Mouse (Mus musculus) WW6 (cell line): ENCODE measurements around the gene Gm17482.

Experiments used
- DNase-seq: peaks from one replicate; pipeline ENCODE4 v3.0.0-alpha.2; 2013; ENCODE audit warnings: low read depth, low spot score

The Gm17482 gene

DNA sequence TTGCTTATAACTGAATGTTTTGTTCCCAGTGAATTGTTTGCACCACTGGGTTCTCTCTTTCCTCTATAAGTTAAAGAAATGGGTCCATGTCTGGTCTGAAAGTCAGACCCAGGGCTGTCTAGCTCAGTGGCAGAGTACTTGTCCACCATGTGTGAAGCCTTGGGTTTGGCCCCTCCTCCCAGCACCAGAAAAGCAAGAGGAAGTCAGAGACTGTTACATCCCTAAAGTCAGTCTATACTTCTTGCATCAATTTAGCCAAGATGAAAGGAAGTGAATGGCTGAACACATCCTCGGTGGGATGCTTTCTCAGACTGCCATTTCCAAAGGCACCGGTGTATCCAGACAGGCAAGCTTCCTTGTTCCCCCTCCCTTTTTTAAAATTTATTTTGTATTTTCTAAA is 63.9 kb downstream of the Gm17482 start:
- no peak for DNase-seq

DNA sequence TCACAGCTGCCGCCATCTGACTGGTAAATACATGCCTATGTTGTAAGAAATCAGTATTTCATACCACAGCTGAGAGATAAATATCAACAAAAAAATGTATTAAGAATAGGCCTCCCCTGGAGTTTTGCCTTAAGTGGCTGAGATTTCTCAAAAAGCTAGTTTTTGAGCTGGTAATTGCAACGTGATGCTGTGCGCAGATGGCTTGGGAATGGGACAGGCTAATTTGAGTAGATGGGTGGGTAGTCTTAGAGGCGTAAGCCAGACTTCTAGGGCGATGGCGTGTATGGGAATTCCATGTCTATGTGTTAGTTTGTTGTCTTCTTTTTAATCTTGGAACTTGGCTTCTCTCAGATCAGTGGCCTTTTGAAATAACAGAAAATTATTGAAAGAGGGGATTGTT is 64.7 kb downstream of the Gm17482 start:
- DNase-seq, result no peak

DNA sequence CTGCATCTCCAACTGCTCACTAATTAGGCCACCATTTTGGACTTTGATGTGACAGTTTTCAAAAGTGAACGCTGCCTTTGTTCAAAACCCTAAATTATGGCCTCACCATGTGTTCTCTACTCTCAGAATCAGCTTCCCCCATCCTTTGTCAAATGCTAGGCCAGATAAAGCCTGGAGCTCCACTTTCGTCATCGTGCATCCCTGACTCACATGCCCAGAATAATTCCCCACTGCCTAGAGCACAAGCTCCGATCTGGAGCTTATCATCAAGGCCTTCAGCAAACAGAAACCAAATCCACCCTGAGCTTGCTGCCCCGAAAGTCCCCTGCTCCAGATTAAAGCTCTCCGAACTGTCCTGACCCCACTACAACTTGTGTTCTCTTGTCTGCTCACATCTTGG is 65.5 kb downstream of the Gm17482 start:
- no peak for DNase-seq

DNA sequence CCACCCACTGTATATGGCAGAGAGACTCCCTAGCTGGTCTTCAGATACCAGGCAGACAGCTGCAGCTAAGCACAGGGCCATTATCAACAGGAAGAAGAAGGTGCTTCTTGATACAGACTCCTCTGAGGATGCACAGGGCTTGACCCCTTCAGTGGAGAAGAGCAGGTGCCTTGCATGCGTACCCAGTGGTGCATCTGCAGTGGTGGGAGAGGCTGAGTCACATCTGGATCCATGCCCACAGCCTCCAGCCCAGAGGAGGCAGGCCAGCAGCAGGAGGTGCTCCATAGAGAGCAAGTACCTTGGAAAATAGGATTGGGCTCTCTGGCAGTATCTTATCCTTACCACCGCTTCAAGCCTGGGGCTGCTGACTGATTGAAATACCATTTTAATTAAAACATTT is 66.7 kb downstream of the Gm17482 start:
- DNase-seq, result no peak

DNA sequence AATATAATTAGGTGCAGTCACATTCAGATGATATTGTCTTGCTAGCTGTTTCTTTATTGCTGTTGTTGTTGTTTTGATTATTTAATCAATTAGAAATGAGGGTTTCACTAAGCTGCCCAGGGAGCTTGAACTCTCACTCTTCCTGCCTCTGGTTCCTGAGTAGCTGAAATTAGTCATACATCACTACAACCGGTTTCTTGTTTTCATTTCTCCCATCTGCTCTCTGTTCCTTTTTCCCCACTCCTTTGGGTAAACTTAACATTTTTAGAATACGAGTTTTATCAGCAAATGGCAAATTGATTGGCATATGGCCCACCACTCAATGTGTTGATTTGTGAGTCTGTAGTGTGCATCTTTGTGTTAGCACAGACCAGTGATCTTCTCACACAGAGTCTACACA is 80.0 kb downstream of the Gm17482 start:
- no peak for DNase-seq
